Mouse (Mus musculus): ENCODE results near the gene Prrt4.
A peak's percentile ranks its signal among the peaks of the same experiment; 100 is the strongest.
"Not testable (repeated sequence)": the region's sequence is repeated elsewhere in the genome, so short reads cannot be mapped to it uniquely, and the experiment has no call there.

The Prrt4 gene

DNA sequence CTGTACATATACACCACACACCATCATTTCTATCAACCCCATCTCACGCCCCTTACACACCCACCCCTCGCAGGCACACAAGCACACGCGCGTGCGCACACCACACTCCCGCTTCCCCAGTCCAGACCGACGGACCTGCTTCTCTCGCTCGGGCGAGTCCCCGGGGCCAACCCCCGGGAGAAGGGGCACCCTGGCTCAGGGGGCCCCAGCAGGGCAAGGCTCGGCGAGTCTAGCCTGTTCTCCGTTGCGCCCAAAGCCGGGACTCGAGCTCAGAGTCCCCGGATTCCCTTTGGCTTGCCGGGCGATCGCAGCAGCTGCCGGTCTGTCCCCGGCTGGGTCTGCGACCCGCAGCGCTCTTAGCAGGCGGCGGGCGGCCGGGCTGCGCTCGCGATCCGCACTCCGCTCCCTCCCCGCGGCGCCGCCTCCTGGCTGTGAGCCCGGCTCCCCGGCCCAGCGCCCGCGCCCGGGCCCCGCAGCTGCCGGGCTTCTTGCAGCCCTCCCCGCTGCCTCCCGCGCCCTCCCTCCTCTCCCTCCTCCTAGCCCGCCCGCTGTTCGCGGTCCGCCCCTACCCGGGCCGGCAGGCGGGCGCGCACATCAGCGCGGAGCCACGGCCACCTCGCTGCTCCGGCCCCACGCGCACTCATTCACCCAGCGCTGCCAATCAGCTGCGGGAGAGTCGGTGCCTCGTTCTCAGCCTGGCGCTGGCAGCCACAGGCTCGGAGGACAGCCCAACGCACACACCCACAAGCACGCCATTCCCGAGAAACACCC is at the start of gene Prrt4:
TSS of gene Prrt4 (minus strand) at position 697 of the 771 bp plus-strand sequence.
- DNase-seq (ENCODE audit: low read depth in 2 of 2, low spot score in 2 of 2): peak in 1 of 2 experiments; percentile 7

DNA sequence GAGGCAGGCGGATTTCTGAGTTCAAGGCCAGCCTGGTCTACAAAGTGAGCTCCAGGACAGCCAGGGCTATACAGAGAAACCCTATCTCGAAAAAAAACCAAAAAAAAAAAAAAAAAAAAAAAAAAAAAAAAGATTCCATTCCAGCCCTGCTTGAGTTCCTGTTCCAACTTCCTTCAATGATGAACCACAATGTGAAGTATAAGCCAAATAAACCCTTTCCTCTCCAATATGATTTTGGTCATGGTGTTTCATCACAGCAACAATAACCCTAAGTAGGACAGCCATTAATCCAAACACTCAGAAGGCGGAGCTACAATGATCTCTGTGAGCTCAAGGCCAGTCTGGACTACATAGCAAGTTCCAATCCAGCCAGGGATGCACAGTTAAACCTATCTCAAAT is 38.3 kb upstream of the Prrt4 start:
- not testable (repeated sequence) for DNase-seq (ENCODE audit: low read depth in 2 of 2, low spot score in 2 of 2)

GRCm38 (mm10) chr6:29215881-29216501 is 36.6 kb upstream of the Prrt4 start, which contains the start of gene Impdh1:
TSS of gene Impdh1 (minus strand) at chr6:29216364.
- peak; percentile 78 to 85 for DNase-seq (ENCODE audit: low read depth in 2 of 2, low spot score in 2 of 2)

- DNase-seq (ENCODE audit: low read depth in 2 of 2, low spot score in 2 of 2): no peak
Observed at GRCm38 (mm10) chr6:29215181-29215580, 35.8 kb upstream of the Prrt4 start.

DNA sequence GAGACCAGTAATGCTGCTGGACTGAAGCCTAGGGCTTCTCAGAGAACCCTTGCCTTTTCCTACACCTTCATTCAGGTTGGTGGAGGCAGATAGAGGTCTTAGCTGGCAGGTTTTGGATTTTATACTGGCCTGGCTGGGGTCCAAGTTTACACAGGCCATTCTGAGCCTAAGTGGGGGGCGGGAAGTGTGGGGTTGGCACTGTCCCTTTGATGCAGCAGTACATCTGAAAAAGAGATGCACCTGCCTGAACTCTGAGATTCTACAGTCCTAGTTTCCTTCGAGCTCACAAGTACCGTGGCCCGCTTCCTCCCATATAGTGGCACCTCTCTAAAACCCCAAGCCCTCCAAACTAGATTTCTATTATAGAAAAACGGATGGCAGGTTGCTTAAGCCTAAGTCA is 35.4 kb upstream of the Prrt4 start:
- DNase-seq (ENCODE audit: low read depth in 2 of 2, low spot score in 2 of 2): peak in 1 of 2 experiments; percentile 28

- no peak for DNase-seq (ENCODE audit: low read depth in 2 of 2, low spot score in 2 of 2)
Observed at GRCm38 (mm10) chr6:29214245-29214644, 34.9 kb upstream of the Prrt4 start.

GRCm38 (mm10) chr6:29213436-29213835 is 34.1 kb upstream of the Prrt4 start:
- no peak for DNase-seq (ENCODE audit: low read depth in 2 of 2, low spot score in 2 of 2)

DNA sequence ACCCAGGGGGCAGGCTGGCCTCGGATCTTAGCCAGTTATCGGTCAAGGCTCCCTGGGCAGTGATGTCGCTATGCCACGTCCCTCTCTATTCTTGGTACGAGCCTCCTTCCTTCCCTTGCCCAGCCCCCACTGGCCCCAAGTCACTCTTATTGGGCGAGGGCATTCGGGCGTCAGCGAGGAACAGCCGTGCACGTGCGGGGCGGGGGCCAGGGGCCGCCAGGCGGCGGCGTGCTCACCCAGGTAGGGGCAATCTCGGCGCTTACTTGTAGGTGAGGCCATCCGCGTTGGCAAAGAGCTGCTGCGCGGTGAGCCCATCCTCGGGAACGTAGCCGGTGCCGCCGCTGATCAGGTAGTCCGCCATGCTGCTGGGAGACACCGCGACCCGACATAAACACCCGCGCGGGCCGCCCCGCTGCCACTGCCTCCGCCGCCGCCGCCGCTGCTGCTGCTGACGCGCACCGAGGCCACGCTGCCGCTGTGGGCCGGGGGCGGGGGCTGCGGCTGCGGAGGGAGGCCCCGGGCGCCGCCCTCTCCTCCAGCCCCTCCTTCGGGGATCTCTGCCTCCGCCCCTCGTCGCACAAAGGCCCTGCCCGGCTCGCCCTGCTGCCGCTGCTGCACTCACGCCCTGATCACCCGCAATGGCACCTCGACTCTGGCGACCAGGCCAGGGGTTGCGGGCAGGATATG is 32.6 kb upstream of the Prrt4 start:
- DNase-seq (ENCODE audit: low read depth in 2 of 2, low spot score in 2 of 2): peak; percentile 78

DNA sequence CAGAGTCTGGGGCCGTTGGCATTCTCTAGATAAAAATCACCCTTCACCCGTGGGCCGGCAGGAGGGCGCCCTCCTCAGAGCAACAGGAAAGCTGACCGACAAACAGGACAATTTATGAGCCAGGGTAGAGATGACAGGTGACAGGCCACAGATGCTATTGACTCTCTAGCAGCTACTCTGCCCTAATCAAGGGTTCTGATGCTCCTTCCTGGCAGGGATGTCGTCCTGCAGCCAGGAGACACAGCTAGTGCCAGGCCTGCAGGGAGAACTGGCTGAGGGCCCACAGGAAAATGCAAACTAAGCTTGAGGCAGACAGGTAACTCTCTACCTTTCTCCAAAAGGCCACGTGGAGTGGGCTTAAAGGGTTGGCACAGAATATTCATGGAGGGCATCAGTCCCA is 31.8 kb upstream of the Prrt4 start:
- no peak for DNase-seq (ENCODE audit: low read depth in 2 of 2, low spot score in 2 of 2)

GRCm38 (mm10) chr6:29210231-29210936 is 31.0 kb upstream of the Prrt4 start:
- DNase-seq (ENCODE audit: low read depth in 2 of 2, low spot score in 2 of 2): no peak

GRCm38 (mm10) chr6:29208178-29208577 is 28.8 kb upstream of the Prrt4 start:
- no peak for DNase-seq (ENCODE audit: low read depth in 2 of 2, low spot score in 2 of 2)

DNA sequence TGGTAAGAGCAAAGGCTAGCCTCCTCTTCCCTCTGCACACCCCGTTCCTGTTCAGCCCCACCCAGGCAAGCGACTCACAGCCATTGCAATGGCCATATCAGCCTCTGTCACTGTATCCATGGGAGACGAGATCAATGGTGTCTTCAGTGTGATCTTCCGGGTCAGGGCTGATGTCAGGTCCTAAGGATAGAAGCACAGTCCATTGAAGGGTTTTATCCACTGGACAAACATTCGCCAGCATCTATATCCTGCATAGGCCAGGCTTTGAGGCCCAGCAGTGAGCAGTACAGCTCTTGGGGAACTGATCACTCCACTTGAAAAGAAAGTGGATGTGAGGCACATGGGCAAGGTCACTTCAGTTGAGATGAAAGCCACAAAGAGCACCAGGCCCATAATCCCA is 27.6 kb upstream of the Prrt4 start:
- no peak for DNase-seq (ENCODE audit: low read depth in 2 of 2, low spot score in 2 of 2)

GRCm38 (mm10) chr6:29206006-29206405 is 26.6 kb upstream of the Prrt4 start:
- no peak for DNase-seq (ENCODE audit: low read depth in 2 of 2, low spot score in 2 of 2)

GRCm38 (mm10) chr6:29204932-29205614 is 25.7 kb upstream of the Prrt4 start:
- DNase-seq (ENCODE audit: low read depth in 2 of 2, low spot score in 2 of 2): no peak

DNA sequence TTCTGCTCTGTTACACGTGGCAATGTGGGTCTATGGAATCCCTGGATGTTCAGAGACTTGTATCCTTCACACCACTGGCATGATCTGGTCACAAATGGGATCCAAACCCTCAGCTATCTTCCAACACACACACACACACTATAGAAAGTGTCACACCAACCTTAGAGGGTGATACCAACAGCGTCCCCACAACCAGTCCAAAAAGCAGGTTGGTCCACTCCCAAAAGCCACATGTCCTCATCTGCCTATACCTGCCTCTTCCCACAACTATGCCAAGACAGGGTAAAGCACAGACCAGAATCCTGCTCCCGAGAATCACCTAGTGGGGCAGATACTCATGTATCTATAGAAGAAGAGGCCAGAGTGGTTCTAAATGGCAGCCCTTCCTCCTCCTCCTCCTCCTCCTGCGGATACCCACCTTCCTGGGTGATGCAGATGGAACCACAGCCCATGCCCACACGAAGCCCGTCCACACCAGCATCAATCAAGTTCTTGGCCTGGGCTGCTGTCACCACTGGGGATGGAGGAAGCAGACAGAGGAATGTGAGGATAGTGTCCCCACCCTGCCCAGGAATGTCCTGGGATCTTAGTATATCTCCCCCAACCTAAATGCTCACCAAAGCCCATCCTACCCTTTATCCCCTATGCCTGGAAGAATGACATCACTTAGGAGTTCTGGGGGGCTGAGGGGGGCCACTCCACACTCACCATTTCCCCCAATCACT is 24.6 kb upstream of the Prrt4 start:
- no peak for DNase-seq (ENCODE audit: low read depth in 2 of 2, low spot score in 2 of 2)

DNA sequence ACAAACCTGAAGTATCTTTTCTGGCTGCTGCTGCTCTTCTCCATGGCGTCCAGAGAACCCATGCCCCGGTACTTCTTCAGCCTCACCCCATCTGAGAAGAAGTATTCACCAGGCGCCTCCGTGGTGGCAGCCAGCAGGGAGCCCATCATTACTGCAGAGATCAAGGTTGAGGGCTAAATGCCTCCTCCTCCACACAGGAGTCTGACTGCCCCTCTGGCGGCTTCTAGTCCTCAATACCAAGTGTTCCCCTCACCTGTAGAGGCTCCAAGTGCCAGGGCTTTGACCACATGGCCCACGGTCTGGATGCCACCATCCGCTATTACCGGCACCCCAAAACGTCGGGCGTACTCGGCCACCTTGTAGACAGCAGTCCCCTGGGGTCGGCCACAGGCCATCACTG is 23.7 kb upstream of the Prrt4 start:
- DNase-seq (ENCODE audit: low read depth in 2 of 2, low spot score in 2 of 2): no peak

- DNase-seq (ENCODE audit: low read depth in 2 of 2, low spot score in 2 of 2): no peak
Observed at GRCm38 (mm10) chr6:29201988-29202387, 22.6 kb upstream of the Prrt4 start.

DNA sequence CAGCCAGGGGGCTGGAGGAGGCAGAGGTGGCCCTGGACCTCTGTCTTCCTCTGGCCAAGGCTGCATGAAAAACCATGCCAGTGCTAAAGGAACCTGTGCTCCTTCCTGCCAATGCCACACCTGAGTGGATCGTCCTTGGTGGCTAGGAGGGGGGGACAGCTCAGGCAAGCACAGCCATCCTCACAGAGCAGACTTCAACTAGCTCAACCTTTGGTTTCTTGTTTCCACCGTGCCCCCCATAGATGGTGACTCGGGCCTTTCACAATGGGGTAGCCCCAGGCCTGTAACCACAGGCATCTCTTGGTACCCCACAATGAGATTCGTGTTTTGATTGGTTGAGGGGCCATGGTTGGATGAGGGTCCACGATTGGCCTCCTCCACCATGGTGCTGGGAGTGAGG is 22.0 kb upstream of the Prrt4 start:
- no peak for DNase-seq (ENCODE audit: low read depth in 2 of 2, low spot score in 2 of 2)

DNA sequence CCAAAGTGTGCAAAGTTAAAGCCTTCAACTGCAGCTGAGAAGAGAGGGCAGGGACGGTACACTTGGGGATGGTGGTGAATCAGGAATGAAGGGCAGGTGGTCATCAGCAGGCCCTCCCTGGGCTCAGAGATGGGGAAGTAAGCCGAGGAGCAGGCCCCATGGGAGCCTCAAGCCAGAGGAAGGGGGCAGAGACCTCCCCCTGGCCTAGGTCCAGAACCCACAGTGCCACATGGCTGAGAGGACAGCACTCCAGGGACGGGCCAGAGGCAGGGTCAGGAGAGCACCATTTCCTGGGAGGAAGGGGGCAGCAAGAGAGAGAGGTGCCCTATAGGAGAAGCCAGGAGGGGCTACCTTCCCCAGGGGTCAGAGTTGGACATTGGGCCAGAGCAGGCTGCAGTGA is 21.1 kb upstream of the Prrt4 start:
- no peak for DNase-seq (ENCODE audit: low read depth in 2 of 2, low spot score in 2 of 2)

DNA sequence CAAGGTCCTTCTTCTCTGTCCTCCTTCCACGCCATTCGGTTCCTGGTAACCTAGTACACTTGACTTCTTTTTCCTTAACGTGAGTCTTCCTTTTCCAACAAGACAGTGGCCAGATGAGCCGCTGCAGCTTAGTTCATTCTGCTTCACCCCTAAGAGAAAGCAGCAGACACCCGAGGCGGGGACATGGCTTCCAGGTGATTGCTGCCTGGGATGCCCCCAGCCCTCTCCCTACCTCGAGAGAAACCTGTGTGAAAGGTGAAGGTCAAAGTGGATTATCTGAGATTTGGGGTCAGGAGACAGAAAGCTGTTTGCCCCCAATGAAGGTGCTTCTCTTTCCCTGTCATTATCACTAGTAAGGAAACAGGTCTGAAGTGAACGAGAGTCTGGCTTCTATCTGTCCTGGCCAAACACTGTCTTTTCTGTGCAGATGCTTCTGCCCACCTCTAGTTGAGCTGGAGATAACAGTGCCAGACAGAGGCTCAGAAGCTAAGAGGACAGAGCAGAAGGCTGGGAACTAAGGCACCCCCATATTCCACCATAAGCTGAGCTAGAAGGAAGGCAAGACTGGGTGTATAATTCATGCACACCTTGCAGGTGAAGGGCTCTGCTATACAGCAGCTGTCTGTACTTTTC is 20.0 kb upstream of the Prrt4 start:
- DNase-seq (ENCODE audit: low read depth in 2 of 2, low spot score in 2 of 2): no peak
